Mouse (Mus musculus) left cerebral cortex, postnatal 25 days (tissue): ENCODE measurements at regions not wholly inside any gene's neighbourhood (a gene's known extent, or its start where the extent isn't known, plus 50 kb on each side); places are given as distances from the start of the nearest gene placed in this dataset.
"Not testable (repeated sequence)": the region's sequence is repeated elsewhere in the genome, so short reads cannot be mapped to it uniquely, and the experiment has no call there.

Source experiments
- DNase-seq, 2 experiments: peaks; one replicate each; pipeline ENCODE4 v3.0.0; 2022; ENCODE audit warnings: low spot score in 2 of 2, mixed read lengths in 1 of 2
- intact Hi-C: fragments of 180-260 bp; cut with DNase I; formaldehyde crosslinking; loops from one replicate; pipeline ENCODE4 v1.15.1; 2025

DNA sequence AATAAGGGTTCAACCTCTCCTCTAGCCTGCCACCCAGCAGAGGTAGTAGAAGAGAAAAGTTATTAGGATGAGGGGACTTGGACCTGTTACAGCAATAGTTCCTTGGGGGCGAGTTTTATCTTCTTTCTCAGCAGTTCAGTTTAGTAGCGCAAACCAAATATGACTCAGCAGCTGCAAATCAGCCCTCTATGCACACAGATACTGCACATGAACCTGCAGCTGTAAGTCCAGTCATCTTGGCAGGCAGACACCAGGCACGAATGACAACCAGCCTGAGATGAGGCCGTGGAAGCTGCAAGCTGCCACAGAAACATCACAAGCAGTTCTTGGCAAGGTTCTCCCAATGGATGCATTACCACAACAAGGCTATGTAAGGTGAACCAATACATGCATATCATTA lies 327.0 kb upstream of the Akr1e1 start:
- peak in 1 of 2 experiments; percentile 24 for DNase-seq
- intact Hi-C loops, result no loop called here

- no peak for DNase-seq
- intact Hi-C loops, result no loop called here
Observed at GRCm38 (mm10) chr13:4939849-4940248, 330.9 kb upstream of the Akr1e1 start.

- intact Hi-C loops, result not testable (repeated sequence)
- DNase-seq, result peak; percentile 4 to 33
Observed at GRCm38 (mm10) chr13:4942490-4942889, 333.5 kb upstream of the Akr1e1 start.

- intact Hi-C loops, result no loop called here
- DNase-seq, result no peak
Observed at GRCm38 (mm10) chr13:4943046-4943445, 334.1 kb upstream of the Akr1e1 start.

GRCm38 (mm10) chr13:4955384-4955783 lies 346.4 kb upstream of the Akr1e1 start:
- no peak for DNase-seq
- intact Hi-C loops, result no loop called here

GRCm38 (mm10) chr13:4964824-4965223 lies 355.9 kb upstream of the Akr1e1 start:
- intact Hi-C loops, result no loop called here
- DNase-seq, result peak in 1 of 2 experiments; percentile 55

DNA sequence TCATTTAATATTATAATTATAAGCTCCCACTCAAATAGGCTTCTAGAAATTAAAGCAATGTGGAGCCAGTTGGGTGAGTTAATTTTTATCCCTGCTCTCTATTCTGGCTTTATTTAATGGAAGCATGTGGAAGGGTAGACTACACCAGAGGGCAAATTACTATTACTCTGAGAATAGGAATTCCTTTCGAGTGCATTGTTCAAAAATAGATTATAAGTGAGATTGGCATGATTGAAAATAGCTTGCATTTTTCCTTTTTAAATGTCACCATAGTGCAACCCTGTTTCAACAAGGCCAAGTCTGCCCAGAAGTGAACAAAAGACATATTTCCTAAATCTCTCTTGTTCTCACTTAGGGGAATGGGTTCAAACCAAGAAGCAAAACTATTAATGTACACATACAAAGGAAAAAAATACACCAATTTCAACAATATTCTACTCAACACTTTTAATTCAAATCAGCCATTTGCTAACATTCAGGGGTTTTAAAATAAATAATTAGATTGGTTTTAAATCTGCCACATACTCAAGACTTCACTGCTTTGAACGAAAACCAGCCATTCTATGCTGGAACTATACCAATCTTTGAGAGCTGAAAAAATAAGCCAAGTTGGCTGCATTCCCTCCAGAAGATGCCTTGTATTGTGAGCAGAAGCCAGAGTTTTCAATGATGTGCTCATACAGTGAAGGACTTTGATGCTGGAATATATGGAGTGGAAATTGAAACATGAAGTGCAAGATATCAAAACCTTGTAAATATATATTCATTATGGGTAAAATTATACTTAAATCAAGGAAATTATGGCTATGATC lies 361.3 kb upstream of the Akr1e1 start:
- DNase-seq, result peak; percentile 8 to 55
- intact Hi-C loops, result no loop called here

DNA sequence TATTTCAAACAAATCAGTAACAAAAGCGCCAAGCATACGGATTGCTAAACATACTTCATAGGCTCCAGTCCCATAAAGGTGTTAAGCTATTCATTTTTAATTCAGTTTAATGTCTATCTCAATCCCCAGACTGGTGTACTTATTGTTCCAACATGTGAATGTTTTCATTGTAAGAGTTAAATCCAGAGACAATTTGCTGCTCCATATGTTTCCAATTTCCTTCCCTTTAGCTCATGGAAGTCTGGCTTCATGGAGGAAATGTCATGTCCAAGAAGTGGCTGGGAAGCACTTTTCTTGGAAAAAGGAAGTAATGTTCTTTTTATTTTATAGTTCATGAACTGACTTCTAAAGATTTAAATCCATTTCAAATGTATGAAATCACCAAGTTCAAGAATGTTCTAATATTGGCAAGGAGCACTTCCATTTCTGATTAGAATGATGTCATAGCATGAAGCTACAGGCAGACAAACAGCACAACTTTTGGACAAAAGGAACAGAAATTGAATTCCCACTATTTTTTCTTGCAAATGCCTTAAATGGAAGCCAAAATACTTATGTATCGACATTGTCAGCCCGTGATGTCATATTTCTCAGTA lies 362.6 kb upstream of the Akr1e1 start:
- no peak for DNase-seq
- intact Hi-C loops, result no loop called here

- DNase-seq, result no peak
Observed at GRCm38 (mm10) chr13:4992876-4993275, 383.9 kb upstream of the Akr1e1 start.

DNA sequence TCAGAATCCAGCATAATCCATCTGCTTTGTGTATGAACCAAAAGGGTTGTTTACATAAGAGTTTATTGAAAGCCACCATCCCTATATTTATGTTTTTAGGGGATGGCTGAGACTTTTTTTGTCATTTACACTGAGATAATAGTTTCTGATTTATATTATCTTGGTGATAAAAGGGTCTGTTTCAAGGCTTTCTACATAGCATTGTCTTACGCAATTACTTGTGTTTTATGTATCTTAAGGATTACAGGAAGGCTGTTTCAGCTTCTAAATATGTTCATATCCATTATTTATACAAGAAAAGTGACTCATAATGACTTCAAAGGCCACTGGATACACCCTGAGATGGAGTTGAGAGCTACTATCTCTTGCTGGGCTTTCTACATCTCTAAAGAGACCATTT lies 399.3 kb upstream of the Akr1e1 start:
- DNase-seq, result no peak
- intact Hi-C loops, result no loop called here

More at GRCm38 (mm10) chr13:4992876-4993275, 383.9 kb upstream of the Akr1e1 start:
- intact Hi-C loops, result no loop called here

- intact Hi-C loops, result no loop called here
- DNase-seq, result no peak
Observed at GRCm38 (mm10) chr13:5022439-5022838, 413.5 kb upstream of the Akr1e1 start.

GRCm38 (mm10) chr13:5059859-5060258 lies 450.9 kb upstream of the Akr1e1 start:
- intact Hi-C loops, result no loop called here
- no peak for DNase-seq

GRCm38 (mm10) chr13:5060462-5060861 lies 451.5 kb upstream of the Akr1e1 start:
- intact Hi-C loops, result no loop called here
- DNase-seq, result peak; percentile 4 to 28

GRCm38 (mm10) chr13:5107454-5107853 lies 498.5 kb upstream of the Akr1e1 start:
- intact Hi-C loops, result no loop called here
- no peak for DNase-seq

DNA sequence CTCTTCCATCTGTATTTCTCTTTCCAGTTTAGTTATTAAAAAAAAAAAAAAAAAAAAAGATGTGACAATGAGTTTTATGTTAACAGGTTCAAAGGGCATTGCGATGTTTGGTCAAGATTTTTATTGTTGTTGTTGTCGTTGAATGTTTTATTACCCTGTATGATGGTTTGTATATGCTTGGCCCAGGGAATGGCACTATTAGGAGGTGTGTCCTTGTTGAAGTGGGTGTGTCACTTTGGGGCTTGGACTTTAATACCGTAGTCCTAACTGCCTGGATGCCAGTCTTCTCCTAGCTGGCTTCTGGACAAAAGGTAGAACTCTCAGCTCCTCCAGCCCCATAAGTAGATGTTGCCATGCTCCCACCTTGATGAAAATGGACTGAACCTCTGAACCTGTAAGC lies 545.9 kb upstream of the Akr1e1 start:
- intact Hi-C loops, result no loop called here
- no peak for DNase-seq

- no peak for DNase-seq
- intact Hi-C loops, result no loop called here
Observed at GRCm38 (mm10) chr13:5159765-5160684, 551.1 kb upstream of the Akr1e1 start.

GRCm38 (mm10) chr13:5166716-5167115 lies 557.7 kb upstream of the Akr1e1 start:
- no peak for DNase-seq
- intact Hi-C loops, result no loop called here

GRCm38 (mm10) chr13:5178996-5179395 lies 570.0 kb upstream of the Akr1e1 start:
- intact Hi-C loops, result no loop called here
- DNase-seq, result no peak

GRCm38 (mm10) chr13:5179552-5179951 lies 570.6 kb upstream of the Akr1e1 start:
- intact Hi-C loops, result no loop called here

DNA sequence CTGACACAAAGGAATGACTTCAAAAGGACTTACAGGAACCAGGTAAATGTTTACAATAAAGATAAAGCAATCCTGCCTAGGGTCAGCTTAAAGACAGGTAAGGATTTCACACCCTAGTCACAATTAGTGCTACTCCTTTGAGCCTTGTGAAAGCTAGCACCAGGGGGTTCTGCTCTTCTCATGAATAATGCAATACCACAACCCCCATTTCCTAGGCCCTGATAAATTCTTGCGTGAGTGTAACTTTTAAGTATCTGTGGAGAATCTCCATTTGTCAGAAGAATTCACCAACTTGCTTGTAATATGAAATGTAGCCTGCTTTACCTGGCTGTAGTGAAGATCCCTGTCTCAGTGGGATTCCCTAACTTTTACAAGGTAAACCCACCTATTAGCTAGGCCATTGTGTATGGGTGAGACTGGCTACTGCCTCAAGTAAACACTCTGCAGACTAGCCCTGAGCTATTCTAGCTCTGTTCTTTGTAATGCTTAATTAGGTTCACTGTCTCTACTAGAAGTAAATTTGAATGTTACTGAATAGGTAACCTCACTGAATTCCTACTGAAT lies 576.3 kb upstream of the Akr1e1 start:
- DNase-seq, intact Hi-C loops: not testable (repeated sequence)

More at GRCm38 (mm10) chr13:5179552-5179951, 570.6 kb upstream of the Akr1e1 start:
- no peak for DNase-seq
